Mouse (Mus musculus): ENCODE measurements around the gene Atxn10. TPM values are rescaled to one million over a fixed set of nuclear protein-coding genes. Genes with fewer than 3 reads are reported as not detected.

Atxn10 gene
- polyA plus RNA-seq, 1 experiment from 2014 or later: 114 TPM

Other genes starting within 250 kb of the Atxn10 start
- gene Smc1b, start 204.3 kb upstream of the Atxn10 start, polyA plus RNA-seq (2016; fragmentation: Nextera tagmentation; extraction: Ambion mirVana): 0.18 and 0.31 TPM in 2 replicates
- gene Ribc2, start 204.2 kb upstream of the Atxn10 start, polyA plus RNA-seq (2016; fragmentation: Nextera tagmentation; extraction: Ambion mirVana): not detected in 2 replicates
- 18.1 and 19.5 TPM in 2 replicates for gene Fbln1, start 130.3 kb upstream of the Atxn10 start, polyA plus RNA-seq (2016; fragmentation: Nextera tagmentation; extraction: Ambion mirVana)
- gene 7530416G11Rik, start 167.0 kb downstream of the Atxn10 start, polyA plus RNA-seq (2016; fragmentation: Nextera tagmentation; extraction: Ambion mirVana): not detected in 2 replicates
- 0.38 and 0.56 TPM in 2 replicates for gene Wnt7b, start 246.2 kb downstream of the Atxn10 start, polyA plus RNA-seq (2016; fragmentation: Nextera tagmentation; extraction: Ambion mirVana)